Mouse (Mus musculus) intestine, embryonic 14.5 days (tissue): ENCODE results near the gene Paxip1. TPM values are rescaled to one million over a fixed set of nuclear protein-coding genes. Genes with fewer than 3 reads are reported as not detected.

ENCODE experiments used
- ATAC-seq: fragments of 200-750 bp; cut with Nextera tagmentation; replicated peaks from 2 replicates; pipeline ENCODE4 v1.8.0; 2017; ENCODE audit warnings: low read depth, moderate number of reproducible peaks, moderate TSS enrichment, moderate library complexity; ENCODE audit not compliant: low FRiP score, low TSS enrichment
- DNase-seq: peaks from one replicate; pipeline ENCODE4 v3.0.0-alpha.2; 2018; ENCODE audit warnings: low spot score
- H3K27ac ChIP-seq: fragments of 300-500 bp; sonication (generic); 2 replicates; pipeline ENCODE4 v1.5.1; 2014; ENCODE audit warnings: low read depth, mild to moderate bottlenecking, control low read depth
- H3K27me3 ChIP-seq: fragments of 300-500 bp; sonication (generic); replicated peaks from 2 replicates; pipeline ENCODE4 v1.6.1; 2014; ENCODE audit warnings: low read length, control low read depth; ENCODE audit not compliant: control insufficient read depth, insufficient read depth
- H3K36me3 ChIP-seq: fragments of 300-500 bp; sonication (generic); 2 replicates; pipeline ENCODE4 v1.6.1; 2014; ENCODE audit warnings: low read length, control low read depth; ENCODE audit not compliant: control insufficient read depth, insufficient read depth
- H3K4me1 ChIP-seq: fragments of 300-500 bp; sonication (generic); replicated peaks from 2 replicates; pipeline ENCODE4 v1.6.1; 2014; ENCODE audit warnings: low read length, control low read depth, mixed read lengths; ENCODE audit not compliant: control insufficient read depth, insufficient read depth
- H3K4me2 ChIP-seq: fragments of 300-500 bp; sonication (generic); 2 replicates; pipeline ENCODE4 v1.6.1; 2014; ENCODE audit warnings: low read length
- H3K4me3 ChIP-seq: fragments of 300-500 bp; sonication (generic); 2 replicates; pipeline ENCODE4 v1.5.1; 2014; ENCODE audit warnings: low read depth, low read length, control low read depth, mixed read lengths
- H3K9ac ChIP-seq: fragments of 300-500 bp; sonication (generic); 2 replicates; pipeline ENCODE4 v1.6.1; 2014; ENCODE audit warnings: mild to moderate bottlenecking, low read length
- H3K9me3 ChIP-seq: fragments of 300-500 bp; sonication (generic); 2 replicates; pipeline ENCODE4 v1.6.1; 2016; ENCODE audit warnings: low read length, control low read depth; ENCODE audit not compliant: control insufficient read depth
- WGBS: fragments of 180-500 bp; shearing (Covaris S2); extraction: QIAGEN DNeasy Blood & Tissue Kit; methylation state at CpG from one replicate; pipeline ENCODE4 v1.1.7; 2014; 5-methylcytosine and 5-hydroxymethylcytosine counted together
- polyA plus RNA-seq: library from polyadenylated mRNA; unstranded; fragments of >200 nt; fragmentation: Nextera tagmentation; extraction: Ambion mirVana; gene quantifications from 2 replicates; pipeline ENCODE4 v1.2.1, GENCODE M21; 2014

The Paxip1 gene
- polyA plus RNA-seq, 1 experiment from 2014 or later, result 43.1 TPM

DNA sequence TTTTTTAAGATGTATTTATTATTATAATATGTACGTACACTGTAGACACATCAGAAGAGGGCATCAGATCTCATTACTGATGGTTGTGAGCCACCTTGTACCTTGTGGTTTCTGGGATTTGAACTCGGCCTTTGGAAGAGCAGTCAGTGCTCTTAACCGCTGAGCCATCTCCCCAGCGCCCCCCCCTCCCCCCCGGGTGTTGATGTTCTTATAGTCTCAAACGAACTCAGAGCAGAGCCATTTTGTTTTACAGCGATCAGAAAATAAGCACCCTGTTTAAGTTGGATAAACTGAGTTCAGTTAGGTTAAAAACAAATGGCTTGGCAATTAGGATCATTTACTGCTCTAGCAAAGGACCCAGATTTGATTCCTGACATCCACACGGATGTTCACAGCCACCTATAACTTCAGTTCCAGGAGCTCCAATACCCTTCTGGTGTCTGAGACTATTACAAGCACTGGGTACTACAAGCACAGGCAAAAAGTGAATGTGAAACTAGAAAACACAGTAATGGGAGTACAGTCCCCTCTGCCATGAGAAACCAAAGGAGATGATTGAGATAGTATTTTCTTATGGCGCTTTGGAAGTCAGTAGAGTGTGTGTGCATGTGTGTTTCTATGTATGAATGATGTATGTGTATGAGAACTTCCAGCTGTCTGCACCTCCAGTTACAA, 1.2 kb upstream of the Paxip1 start:
- Histone ChIP-seq H3K4me2 (peak overlapping the region; percentile 79), H3K36me3 (peaks cover 14% of the 10 kb centered on the region), H3K27ac (no peak overlapping the region), H3K9ac (peak overlapping the region; percentile 82), H3K4me3 (peak overlapping the region; percentile 87), H3K9me3 (no peaks in the 10 kb centered on the region), H3K27me3 (no peaks in the 10 kb centered on the region), H3K4me1 (peaks cover 12% of the 10 kb centered on the region)
- no peak for ATAC-seq
- DNase-seq, result no peak
- 56% methylated on average over 9 of the region's 9 CpGs for WGBS

DNA sequence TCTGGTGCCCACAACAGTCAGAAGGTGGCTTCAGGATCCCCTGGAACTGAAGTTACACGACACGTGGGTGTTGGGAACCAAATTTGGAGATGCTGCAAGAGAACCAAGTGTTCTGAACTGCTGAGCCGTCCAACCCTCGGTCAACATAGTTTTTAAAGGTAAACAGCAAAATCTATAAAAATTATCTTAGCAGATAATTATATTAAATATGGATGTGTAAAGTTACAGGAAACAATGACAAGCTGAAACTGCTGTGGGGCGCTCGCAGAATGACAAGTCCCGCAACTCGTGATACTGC, 631 bp upstream of the Paxip1 start:
- H3K9me3 ChIP-seq, result no peaks in the 10 kb centered on the region
- H3K4me2 ChIP-seq, result peak overlapping the region; percentile 79
- peaks cover 12% of the 10 kb centered on the region for H3K4me1 ChIP-seq
- DNase-seq (no peak), ATAC-seq (no peak)
- H3K27ac ChIP-seq, result peak overlapping the region; percentile 96
- peak overlapping the region; percentile 82 for H3K9ac ChIP-seq
- H3K4me3 ChIP-seq, result peak overlapping the region; percentile 87
- 19% methylated on average over 8 of the region's 8 CpGs for WGBS
- no peaks in the 10 kb centered on the region for H3K27me3 ChIP-seq
- H3K36me3 ChIP-seq, result peaks cover 19% of the 10 kb centered on the region

GRCm38 (mm10) chr5:27790910-27791288, 592 bp downstream of the Paxip1 start:
- DNase-seq (peak; percentile 86), ATAC-seq (peak; percentile 84)
- peak overlapping the region; percentile 87 for H3K4me3 ChIP-seq
- H3K9ac ChIP-seq, result peak overlapping the region; percentile 82
- H3K27me3 ChIP-seq, result no peaks in the 10 kb centered on the region
- peaks cover 12% of the 10 kb centered on the region for H3K4me1 ChIP-seq
- peaks cover 31% of the 10 kb centered on the region for H3K36me3 ChIP-seq
- no peaks in the 10 kb centered on the region for H3K9me3 ChIP-seq
- WGBS, result 1% methylated on average over 29 of the region's 47 CpGs
- peak overlapping the region; percentile 79 for H3K4me2 ChIP-seq
- peak overlapping the region; percentile 96 for H3K27ac ChIP-seq

DNA sequence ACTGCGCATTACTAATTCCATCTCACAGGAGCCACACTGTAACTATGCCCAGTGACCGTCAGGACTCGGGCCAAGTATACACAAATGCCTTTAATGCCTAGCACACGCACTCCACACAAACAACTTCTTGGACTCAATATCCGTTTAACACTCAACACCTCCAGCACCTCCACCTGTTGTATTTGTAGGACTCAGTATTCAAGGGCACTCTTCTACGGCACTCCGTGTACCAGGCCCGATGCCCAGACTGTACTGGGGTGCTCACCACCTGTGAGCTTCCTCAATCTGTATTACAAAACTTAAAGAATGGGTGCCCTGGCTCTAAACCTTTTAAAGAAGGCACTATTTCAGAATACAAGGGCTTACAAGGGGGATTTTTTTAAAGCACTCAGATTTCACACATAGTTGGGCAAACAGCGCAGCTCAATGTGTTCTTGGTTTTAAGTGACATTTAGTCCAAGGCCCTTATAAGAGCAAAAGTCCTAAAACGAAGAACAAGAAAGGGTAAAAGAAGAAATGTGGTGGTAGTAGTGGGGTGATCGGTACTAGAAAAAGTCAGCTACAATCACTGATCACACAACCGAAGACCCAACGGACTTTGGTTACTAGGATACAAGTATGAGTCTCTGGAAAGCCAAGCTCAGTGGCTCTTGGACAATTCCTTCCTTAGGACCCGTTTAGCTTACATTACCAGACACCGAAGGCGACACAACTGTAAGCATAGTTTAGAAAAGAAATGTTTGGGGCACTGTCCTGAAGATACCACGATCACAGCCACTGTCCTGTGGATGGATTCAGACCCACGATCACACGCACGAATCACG, 1.2 kb downstream of the Paxip1 start:
- no peak for DNase-seq
- Histone ChIP-seq H3K27ac (peak overlapping the region; percentile 96), H3K27me3 (no peaks in the 10 kb centered on the region), H3K4me1 (peaks cover 12% of the 10 kb centered on the region), H3K4me2 (peak overlapping the region; percentile 79), H3K36me3 (peaks cover 37% of the 10 kb centered on the region), H3K9me3 (no peaks in the 10 kb centered on the region), H3K9ac (peak overlapping the region; percentile 82), H3K4me3 (peak overlapping the region; percentile 87)
- 25% methylated on average over 21 of the region's 21 CpGs for WGBS
- ATAC-seq, result no peak

DNA sequence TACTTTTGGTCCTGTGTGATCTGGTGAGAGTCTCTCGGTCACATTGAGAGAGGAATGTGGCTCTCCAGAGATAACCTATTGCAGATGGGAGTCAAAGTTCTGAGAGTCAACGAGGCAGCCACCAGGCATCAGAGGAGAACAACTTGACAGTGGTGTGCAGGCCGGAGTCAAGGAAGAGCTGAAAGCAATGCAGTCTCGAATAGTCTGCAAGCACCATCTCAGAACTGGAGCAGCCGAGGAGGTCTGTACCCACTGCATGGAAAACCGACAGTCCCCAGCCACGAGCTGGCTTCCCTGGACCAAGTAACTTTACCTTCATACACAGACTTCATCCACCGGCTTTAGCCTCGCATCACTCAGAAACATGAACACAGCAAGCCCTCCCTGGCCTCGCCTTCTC, 1.9 kb downstream of the Paxip1 start:
- 71% methylated on average over 10 of the region's 10 CpGs for WGBS
- H3K9ac ChIP-seq, result peak overlapping the region; percentile 82
- H3K4me3 ChIP-seq, result peak overlapping the region; percentile 87; the same call in 1 of the 2 replicates
- H3K27me3 ChIP-seq, result no peaks in the 10 kb centered on the region
- peak overlapping the region; percentile 79 for H3K4me2 ChIP-seq
- peaks cover 12% of the 10 kb centered on the region for H3K4me1 ChIP-seq
- ATAC-seq (no peak), DNase-seq (no peak)
- H3K27ac ChIP-seq, result no peak overlapping the region
- no peaks in the 10 kb centered on the region for H3K9me3 ChIP-seq
- H3K36me3 ChIP-seq, result peaks cover 43% of the 10 kb centered on the region

- WGBS, result 90% methylated on average over 9 of the region's 9 CpGs
- no peak overlapping the region for H3K9ac ChIP-seq
- DNase-seq (no peak), ATAC-seq (no peak)
- H3K4me1 ChIP-seq, result no peaks in the 10 kb centered on the region
- H3K27ac ChIP-seq, result no peak overlapping the region
- no peaks in the 10 kb centered on the region for H3K27me3 ChIP-seq
- H3K9me3 ChIP-seq, result no peaks in the 10 kb centered on the region
- no peak overlapping the region for H3K4me2 ChIP-seq
- peaks cover 97% of the 10 kb centered on the region for H3K36me3 ChIP-seq
- no peak overlapping the region for H3K4me3 ChIP-seq
Observed at GRCm38 (mm10) chr5:27783381-27783780, 8.1 kb downstream of the Paxip1 start.

DNA sequence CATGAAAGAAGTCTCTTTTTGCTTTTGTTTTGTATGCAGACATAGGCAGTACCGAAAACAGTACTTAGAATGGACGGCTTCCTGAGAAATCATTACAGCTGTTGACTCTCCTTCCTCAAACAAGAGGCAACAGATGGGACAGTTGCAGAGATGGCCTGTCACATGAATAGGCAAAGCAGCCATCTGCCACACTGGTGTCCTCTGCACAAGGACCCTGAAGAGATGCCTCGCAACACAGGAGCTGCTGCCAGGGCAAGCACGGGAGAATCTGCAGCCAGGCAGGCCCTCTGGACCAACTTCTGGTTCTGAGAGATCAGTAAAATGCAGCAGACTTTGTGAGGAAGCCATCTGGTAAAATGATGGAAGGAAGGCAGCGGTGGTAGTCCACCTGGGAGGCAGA, 23.5 kb downstream of the Paxip1 start:
- Histone ChIP-seq H3K4me1 (no peaks in the 10 kb centered on the region), H3K27me3 (no peaks in the 10 kb centered on the region), H3K4me2 (no peak overlapping the region), H3K27ac (no peak overlapping the region), H3K36me3 (peaks cover 86% of the 10 kb centered on the region), H3K9me3 (no peaks in the 10 kb centered on the region), H3K4me3 (no peak overlapping the region), H3K9ac (no peak overlapping the region)
- DNase-seq (no peak), ATAC-seq (no peak)
- WGBS, result 82% methylated on average over 5 of the region's 5 CpGs

- ATAC-seq (no peak), DNase-seq (no peak)
- Histone ChIP-seq H3K9ac (no peak overlapping the region), H3K27ac (no peak overlapping the region), H3K27me3 (no peaks in the 10 kb centered on the region), H3K9me3 (no peaks in the 10 kb centered on the region), H3K4me3 (no peak overlapping the region), H3K4me2 (no peak overlapping the region), H3K36me3 (peaks cover 85% of the 10 kb centered on the region), H3K4me1 (no peaks in the 10 kb centered on the region)
- 87% methylated on average over 4 of the region's 4 CpGs for WGBS
Observed at GRCm38 (mm10) chr5:27765780-27766179, 25.7 kb downstream of the Paxip1 start.

DNA sequence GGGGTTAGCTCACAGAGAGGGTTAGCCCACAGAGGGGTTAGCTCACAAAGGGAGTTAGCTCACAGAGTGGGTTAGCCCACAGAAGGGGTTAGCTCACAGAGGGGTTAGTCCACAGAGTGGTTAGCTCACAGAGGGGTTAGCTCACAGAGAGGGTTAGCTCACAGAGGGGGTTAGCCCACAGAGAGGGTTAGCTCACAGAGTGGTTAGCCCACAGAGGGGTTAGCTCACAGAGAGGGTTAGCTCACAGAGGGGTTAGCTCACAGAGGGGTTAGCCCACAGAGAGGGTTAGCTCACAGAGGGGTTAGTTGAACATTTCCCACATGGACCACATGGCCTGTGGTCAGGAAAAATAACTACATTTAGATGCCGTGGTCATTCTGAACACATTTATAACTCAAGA, 46.5 kb downstream of the Paxip1 start:
- Histone ChIP-seq H3K27me3 (no peaks in the 10 kb centered on the region), H3K9me3 (no peaks in the 10 kb centered on the region), H3K4me1 (no peaks in the 10 kb centered on the region), H3K4me3 (no peak overlapping the region), H3K27ac (no peak overlapping the region), H3K4me2 (no peak overlapping the region), H3K36me3 (peaks cover 72% of the 10 kb centered on the region), H3K9ac (no peak overlapping the region)
- WGBS, result 100% methylated on average over 1 of the region's 1 CpGs
- DNase-seq (no peak), ATAC-seq (no peak)
